Mouse (Mus musculus): ENCODE measurements around the gene Pitx1. TPM values are rescaled to one million over a fixed set of nuclear protein-coding genes. Genes with fewer than 3 reads are reported as not detected.

The Pitx1 gene
- total RNA-seq, 2 experiments from 2014 or later, result not detected

- DNase-seq (ENCODE audit: low spot score in 2 of 2), result no peak
Measured at GRCm38 (mm10) chr13:55830833-55831721, 4.9 kb downstream of the Pitx1 start.

- no peak for DNase-seq (ENCODE audit: low spot score in 2 of 2)
Measured at GRCm38 (mm10) chr13:55830081-55830832, 5.7 kb downstream of the Pitx1 start.

GRCm38 (mm10) chr13:55829018-55829655 is 6.9 kb downstream of the Pitx1 start:
- no peak for DNase-seq (ENCODE audit: low spot score in 2 of 2)

- DNase-seq (ENCODE audit: low spot score in 2 of 2), result no peak
Measured at GRCm38 (mm10) chr13:55828141-55829017, 7.6 kb downstream of the Pitx1 start.

- no peak for DNase-seq (ENCODE audit: low spot score in 2 of 2)
Measured at GRCm38 (mm10) chr13:55827679-55828140, 8.3 kb downstream of the Pitx1 start.

GRCm38 (mm10) chr13:55826796-55827678 is 9.0 kb downstream of the Pitx1 start:
- no peak for DNase-seq (ENCODE audit: low spot score in 2 of 2)

GRCm38 (mm10) chr13:55826008-55826671 is 9.9 kb downstream of the Pitx1 start:
- no peak for DNase-seq (ENCODE audit: low spot score in 2 of 2)

- DNase-seq (ENCODE audit: low spot score in 2 of 2), result no peak
Measured at GRCm38 (mm10) chr13:55825245-55825681, 10.7 kb downstream of the Pitx1 start.

- DNase-seq (ENCODE audit: low spot score in 2 of 2), result no peak
Measured at GRCm38 (mm10) chr13:55824151-55824945, 11.6 kb downstream of the Pitx1 start.

- DNase-seq (ENCODE audit: low spot score in 2 of 2), result no peak
Measured at GRCm38 (mm10) chr13:55822499-55822898, 13.5 kb downstream of the Pitx1 start.

- DNase-seq (ENCODE audit: low spot score in 2 of 2), result no peak
Measured at GRCm38 (mm10) chr13:55814834-55815233, 21.2 kb downstream of the Pitx1 start.

GRCm38 (mm10) chr13:55813490-55814016 is 22.4 kb downstream of the Pitx1 start:
- no peak for DNase-seq (ENCODE audit: low spot score in 2 of 2)

- no peak for DNase-seq (ENCODE audit: low spot score in 2 of 2)
Measured at GRCm38 (mm10) chr13:55810947-55811346, 25.0 kb downstream of the Pitx1 start.

- DNase-seq (ENCODE audit: low spot score in 2 of 2), result no peak
Measured at GRCm38 (mm10) chr13:55809707-55810106, 26.3 kb downstream of the Pitx1 start.

- no peak for DNase-seq (ENCODE audit: low spot score in 2 of 2)
Measured at GRCm38 (mm10) chr13:55809041-55809623, 26.9 kb downstream of the Pitx1 start.

GRCm38 (mm10) chr13:55803973-55804372 is 32.0 kb downstream of the Pitx1 start:
- DNase-seq (ENCODE audit: low spot score in 2 of 2), result no peak

- no peak for DNase-seq (ENCODE audit: low spot score in 2 of 2)
Measured at GRCm38 (mm10) chr13:55801246-55801645, 34.7 kb downstream of the Pitx1 start.
